ENCODE assay signal across 9 mouse cellular contexts in the genomic region with DNA sequence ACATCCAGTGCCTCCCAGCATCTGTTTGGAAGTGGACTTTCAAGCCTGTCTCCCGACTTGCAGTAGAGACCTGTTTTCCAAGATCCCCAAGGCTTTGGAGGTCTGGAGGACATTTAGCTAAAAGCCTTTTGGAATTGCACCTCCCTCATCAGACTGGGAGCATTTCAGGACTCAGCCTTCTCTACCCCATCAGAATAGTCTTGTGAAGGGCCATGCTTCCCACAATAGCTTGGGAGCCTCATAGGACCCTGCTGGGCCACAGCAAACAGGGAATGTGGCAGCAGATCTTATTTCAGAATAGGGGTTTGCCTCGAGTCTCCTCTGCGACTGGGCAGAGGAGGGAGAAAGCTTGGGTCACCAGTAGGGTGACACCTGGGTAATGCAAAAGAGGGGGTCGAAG.
DNase-seq lines count a peak whose midpoint lies in the region; ATAC-seq lines count a peak whose summit lies in the region.
"Had no signal": no experiment of that assay in that cellular context is flagged by ENCODE, and none has a peak within 500 bp of the region (broad histone marks: within the 10 kb centered on the region; RNA-seq: fewer than 3 reads in every experiment).

No protein-coding gene starts in this region.

- peak overlapping the region; percentile 43; the same call in 1 of the 2 replicates for H3K9ac ChIP-seq in kidney, embryonic 16.5 days (replicated peaks; ENCODE audit: low read length)
- peak overlapping the region; percentile 72 for H3K9ac ChIP-seq in forebrain, embryonic 11.5 days (ENCODE audit: low read length)
- H3K9ac ChIP-seq in neural tube, embryonic 12.5 days = peak overlapping the region; percentile 69; the same call in 1 of the 2 replicates

- peak overlapping the region; percentile 99 for H3K4me2 ChIP-seq in kidney, embryonic 16.5 days (replicated peaks; ENCODE audit: low read depth, low read length)
- peak overlapping the region; percentile 98 for H3K4me2 ChIP-seq in forebrain, embryonic 11.5 days (ENCODE audit: low read depth, low read length, severe bottlenecking)
- peak overlapping the region; percentile 93 for H3K4me2 ChIP-seq in neural tube, embryonic 12.5 days (replicated peaks)

- no peak overlapping the region for H3K27ac ChIP-seq in kidney, embryonic 16.5 days (ENCODE audit: low read length)
- peak overlapping the region; percentile 1; the same call in 1 of the 2 replicates for H3K27ac ChIP-seq in forebrain, embryonic 11.5 days (ENCODE audit: low read depth, low read length)
- H3K27ac ChIP-seq in limb, embryonic 10.5 days = peak overlapping the region; percentile 95
- peak overlapping the region; percentile 16; the same call in 1 of the 2 replicates for H3K27ac ChIP-seq in neural tube, embryonic 12.5 days

- peak overlapping the region; percentile 57; the same call in 1 of the 2 replicates for H3K4me3 ChIP-seq in kidney, embryonic 16.5 days (ENCODE audit: low read length)
- H3K4me3 ChIP-seq in forebrain, embryonic 11.5 days (ENCODE audit: low read depth, low read length) = peak overlapping the region; percentile 47
- peak overlapping the region; percentile 64 for H3K4me3 ChIP-seq in limb, embryonic 10.5 days
- peak overlapping the region; percentile 54; the same call in 1 of the 2 replicates for H3K4me3 ChIP-seq in neural tube, embryonic 12.5 days

- no peak for DNase-seq in kidney, adult 11 months
- no peak for DNase-seq in forebrain, embryonic 11.5 days (ENCODE audit: low spot score)
- no peak for DNase-seq in limb, embryonic 10.5 days (ENCODE audit: low spot score)
- DNase-seq in MN1 (ENCODE audit: low spot score) = no peak
- no peak for DNase-seq in embryo, embryonic 10.5 days (ENCODE audit: low spot score)
- no peak for DNase-seq in layer of hippocampus, adult 9-11 months
- DNase-seq: kidney, adult 2 months had no signal

- peaks cover 30% of the 10 kb centered on the region for H3K4me1 ChIP-seq in kidney, embryonic 16.5 days (ENCODE audit: insufficient read depth, low read length)
- peaks cover 34% of the 10 kb centered on the region for H3K4me1 ChIP-seq in forebrain, embryonic 11.5 days (replicated peaks; ENCODE audit: control insufficient read depth, insufficient read depth, low read length)
- peaks cover 51% of the 10 kb centered on the region for H3K4me1 ChIP-seq in limb, embryonic 10.5 days
- peaks cover 43% of the 10 kb centered on the region for H3K4me1 ChIP-seq in neural tube, embryonic 12.5 days

- ATAC-seq in kidney, embryonic 16.5 days (ENCODE audit: low FRiP score, low TSS enrichment) = no peak
- ATAC-seq in forebrain, embryonic 11.5 days (replicated peaks; ENCODE audit: low FRiP score) = no peak
- no peak for ATAC-seq in neural tube, embryonic 12.5 days (ENCODE audit: low FRiP score, low read depth)

- peaks cover 13% of the 10 kb centered on the region; the same call in 1 of the 2 replicates for H3K9me3 ChIP-seq in kidney, embryonic 16.5 days (ENCODE audit: low read length)
- peaks cover 5% of the 10 kb centered on the region; the same call in 1 of the 2 replicates for H3K9me3 ChIP-seq in forebrain, embryonic 11.5 days (ENCODE audit: control insufficient read depth, low read length)
- 0 out of 2 replicates have a peak, but pooled peaks cover 2% of the 10 kb centered on the region for H3K9me3 ChIP-seq in limb, embryonic 10.5 days (replicated peaks)
- peaks cover 9% of the 10 kb centered on the region; the same call in 1 of the 2 replicates for H3K9me3 ChIP-seq in neural tube, embryonic 12.5 days

- WGBS in kidney, embryonic 16.5 days = 10% methylated on average over 4 of the region's 4 CpGs
- 5% methylated on average over 4 of the region's 4 CpGs for WGBS in forebrain, embryonic 11.5 days
- 3% methylated on average over 4 of the region's 4 CpGs for WGBS in limb, embryonic 10.5 days
- 6% methylated on average over 4 of the region's 4 CpGs for WGBS in neural tube, embryonic 12.5 days

- H3K36me3 ChIP-seq in kidney, embryonic 16.5 days (ENCODE audit: insufficient read depth, low read length) = no peaks in the 10 kb centered on the region
- no peaks in the 10 kb centered on the region for H3K36me3 ChIP-seq in forebrain, embryonic 11.5 days (ENCODE audit: control insufficient read depth, insufficient read depth, low read length)
- H3K36me3 ChIP-seq in limb, embryonic 10.5 days = no peaks in the 10 kb centered on the region
- 0 out of 2 replicates have a peak, but pooled peaks cover 4% of the 10 kb centered on the region for H3K36me3 ChIP-seq in neural tube, embryonic 12.5 days

- peaks cover 39% of the 10 kb centered on the region for H3K27me3 ChIP-seq in kidney, embryonic 16.5 days (ENCODE audit: insufficient read depth, low read length)
- H3K27me3 ChIP-seq in forebrain, embryonic 11.5 days (ENCODE audit: control insufficient read depth, insufficient read depth, low read length) = peaks cover 27% of the 10 kb centered on the region
- H3K27me3 ChIP-seq in limb, embryonic 10.5 days (ENCODE audit: low read depth, poor library complexity, severe bottlenecking) = peaks cover 56% of the 10 kb centered on the region
- H3K27me3 ChIP-seq in neural tube, embryonic 12.5 days (replicated peaks) = peaks cover 22% of the 10 kb centered on the region
